Mouse (Mus musculus): Measurements from ENCODE around the gene Gm45716. TPM values are rescaled to one million over a fixed set of nuclear protein-coding genes. Genes with fewer than 3 reads are reported as not detected.

Gene Gm45716
- polyA plus RNA-seq, 1 experiment = 1.3 TPM

DNA sequence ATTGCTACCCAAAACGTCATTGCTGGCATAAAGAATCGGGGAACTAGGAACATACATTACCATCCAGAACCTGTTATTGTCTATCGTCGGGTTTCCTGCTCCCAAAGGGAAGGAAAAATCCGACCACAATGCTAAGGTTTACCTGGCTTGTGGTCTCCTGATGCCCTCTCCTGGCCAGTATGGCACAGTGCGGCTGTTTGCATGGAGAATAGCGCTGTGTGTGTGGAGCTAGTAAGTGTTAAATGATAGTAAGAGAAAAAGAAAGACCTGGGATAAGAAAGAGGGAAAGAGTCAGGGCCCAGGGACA is 17.5 kb upstream of the Gm45716 start:
- peaks cover 4% of the 10 kb centered on the region; the same call in 1 of the 2 replicates for H3K4me1 ChIP-seq (ENCODE audit: control insufficient read depth, insufficient read depth, low read length)
- H3K4me3 ChIP-seq (replicated peaks; ENCODE audit: extremely low read depth, low read depth, low read length) = peak overlapping the region; percentile 9
- 2% methylated on average over 7 of the region's 7 CpGs for WGBS
- DNase-seq = peak; percentile 51
- TF ChIP-seq POLR2A (IDR thresholded peaks at IDR 0.05; ENCODE audit: borderline replicate concordance, extremely low read depth, low read depth, low read length) (no peak), CTCF (IDR thresholded peaks at IDR 0.05; ENCODE audit: insufficient read depth, low read length) (peak; percentile 100)

DNA sequence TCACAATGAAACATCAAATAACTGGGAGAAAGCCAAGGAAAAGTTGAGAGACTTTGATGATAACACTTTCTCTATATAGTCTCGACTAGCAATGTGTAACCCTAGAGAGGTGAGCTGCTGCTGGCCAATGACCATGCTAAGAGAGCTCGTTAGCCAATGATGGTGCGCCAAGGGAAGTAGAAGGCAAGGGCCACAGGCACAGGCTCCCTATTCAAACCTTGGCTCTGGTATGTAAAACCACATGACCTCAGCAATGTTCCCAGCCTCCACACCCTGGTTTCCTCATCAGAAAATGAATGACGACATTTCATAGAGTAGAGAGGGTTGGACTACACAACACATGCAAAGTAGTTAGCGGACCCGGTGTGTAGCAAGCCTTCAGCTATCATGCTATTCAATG is 15.2 kb upstream of the Gm45716 start:
- Histone ChIP-seq H3K4me3 (replicated peaks; ENCODE audit: extremely low read depth, low read depth, low read length) (no peak overlapping the region), H3K4me1 (ENCODE audit: control insufficient read depth, insufficient read depth, low read length) (peaks cover 4% of the 10 kb centered on the region; the same call in 1 of the 2 replicates)
- TF ChIP-seq POLR2A (IDR thresholded peaks at IDR 0.05; ENCODE audit: borderline replicate concordance, extremely low read depth, low read depth, low read length) (no peak), CTCF (IDR thresholded peaks at IDR 0.05; ENCODE audit: insufficient read depth, low read length) (no peak)
- WGBS = 77% methylated on average over 6 of the region's 6 CpGs
- no peak for DNase-seq

DNA sequence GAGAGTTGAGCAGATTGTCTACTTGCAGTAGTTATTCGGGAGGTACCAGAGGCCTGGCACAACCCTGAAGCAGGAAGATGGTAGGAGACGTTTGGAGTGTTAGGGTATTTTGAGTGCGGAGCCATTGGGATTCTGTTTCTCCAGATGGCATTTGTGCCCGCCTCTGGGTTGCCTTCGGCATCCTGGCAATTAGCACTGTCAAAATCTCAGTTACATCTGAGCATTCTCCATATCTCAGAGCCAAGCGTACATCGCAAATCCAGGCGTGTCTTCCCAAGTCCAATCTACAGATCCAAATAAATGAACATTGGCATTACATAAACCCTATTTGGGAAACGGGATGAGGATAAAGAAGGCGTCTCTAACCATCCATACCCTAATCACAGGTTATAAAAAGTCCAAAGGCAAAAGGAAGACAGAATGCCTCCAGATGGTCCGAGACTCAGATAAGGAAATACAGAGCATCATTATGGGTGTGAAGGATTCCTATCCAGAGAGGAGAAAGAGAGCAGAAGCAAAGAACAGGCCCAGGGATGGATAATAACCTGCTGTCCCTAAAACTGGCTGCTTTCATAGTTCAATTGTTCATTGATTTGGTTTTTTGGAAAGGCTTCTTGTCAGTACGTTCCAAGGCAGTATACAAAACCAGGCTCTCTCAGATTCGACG is 11.7 kb upstream of the Gm45716 start:
- no peak overlapping the region for H3K4me3 ChIP-seq (replicated peaks; ENCODE audit: extremely low read depth, low read depth, low read length)
- DNase-seq = no peak
- 93% methylated on average over 14 of the region's 14 CpGs for WGBS
- TF ChIP-seq POLR2A (IDR thresholded peaks at IDR 0.05; ENCODE audit: borderline replicate concordance, extremely low read depth, low read depth, low read length) = no peak
- TF ChIP-seq CTCF (IDR thresholded peaks at IDR 0.05; ENCODE audit: insufficient read depth, low read length) = no peak
- no peaks in the 10 kb centered on the region for H3K4me1 ChIP-seq (ENCODE audit: control insufficient read depth, insufficient read depth, low read length)

DNA sequence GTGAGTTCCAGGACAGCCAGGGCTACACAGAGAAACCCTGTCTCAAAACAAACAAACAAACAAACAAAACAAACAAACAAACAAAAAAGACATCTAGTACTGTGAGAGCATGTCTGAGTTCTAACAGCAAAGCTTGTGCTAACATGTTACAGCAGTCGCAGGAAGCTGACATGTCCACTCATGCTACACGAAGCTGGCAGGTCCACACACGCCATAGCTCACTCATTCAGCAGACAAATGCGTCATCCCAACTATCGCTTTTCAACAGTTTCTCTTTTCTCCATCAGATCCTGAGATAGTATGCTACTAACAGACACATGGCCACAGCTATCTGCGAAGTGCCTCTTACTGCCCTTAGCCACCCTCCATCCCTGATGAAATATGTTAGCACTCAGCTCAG is 10.1 kb upstream of the Gm45716 start:
- TF ChIP-seq CTCF (IDR thresholded peaks at IDR 0.05; ENCODE audit: insufficient read depth, low read length) (no peak), POLR2A (IDR thresholded peaks at IDR 0.05; ENCODE audit: borderline replicate concordance, extremely low read depth, low read depth, low read length) (no peak)
- WGBS = 90% methylated on average over 6 of the region's 6 CpGs
- H3K4me3 ChIP-seq (replicated peaks; ENCODE audit: extremely low read depth, low read depth, low read length) = no peak overlapping the region
- DNase-seq = no peak
- no peaks in the 10 kb centered on the region for H3K4me1 ChIP-seq (ENCODE audit: control insufficient read depth, insufficient read depth, low read length)

DNA sequence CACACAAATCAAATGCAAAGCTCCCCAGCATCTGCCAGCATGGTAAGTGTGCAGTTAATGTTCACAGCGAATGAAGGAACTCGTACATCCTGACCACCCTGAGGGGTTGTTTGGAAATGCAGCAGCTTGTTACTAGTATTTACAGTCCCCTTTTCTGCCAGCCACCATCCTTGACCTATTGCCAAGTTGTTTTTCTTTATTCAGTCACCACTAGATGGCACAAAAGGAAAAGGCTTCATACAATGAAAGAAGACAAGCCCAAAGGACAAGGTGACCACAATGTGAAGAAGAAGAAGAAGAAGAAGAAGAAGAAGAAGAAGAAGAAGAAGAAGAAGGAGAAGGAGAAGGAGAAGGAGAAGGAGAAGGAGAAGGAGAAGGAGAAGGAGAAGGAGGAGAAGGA is 4.1 kb upstream of the Gm45716 start:
- H3K4me3 ChIP-seq (replicated peaks; ENCODE audit: extremely low read depth, low read depth, low read length) = no peak overlapping the region
- 6% methylated on average over 2 of the region's 2 CpGs for WGBS
- H3K4me1 ChIP-seq (ENCODE audit: control insufficient read depth, insufficient read depth, low read length) = peaks cover 2% of the 10 kb centered on the region; the same call in 1 of the 2 replicates
- DNase-seq = peak; percentile 33
- peak; percentile 35; the same call in 1 of the 2 replicates for TF ChIP-seq CTCF (IDR thresholded peaks at IDR 0.05; ENCODE audit: insufficient read depth, low read length)
- TF ChIP-seq POLR2A (IDR thresholded peaks at IDR 0.05; ENCODE audit: borderline replicate concordance, extremely low read depth, low read depth, low read length) = no peak

DNA sequence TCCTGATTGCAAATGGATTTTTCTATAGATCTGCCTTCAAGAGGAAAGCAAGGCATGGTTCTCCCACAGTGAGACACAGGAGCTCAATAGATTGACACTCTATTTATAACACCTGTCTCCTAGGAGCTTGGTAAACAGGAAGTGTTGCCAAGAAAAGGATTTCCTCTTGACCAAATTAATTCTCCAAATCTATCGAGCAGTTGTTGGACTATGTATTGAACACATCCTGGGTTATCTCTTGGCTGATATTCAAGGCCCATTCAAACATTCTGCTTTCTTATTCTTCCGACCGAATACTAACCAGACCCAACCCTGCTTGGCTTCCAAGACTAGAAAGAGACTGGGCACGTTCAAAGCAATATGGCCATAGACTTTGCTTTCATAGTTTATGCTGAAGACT is 2.7 kb upstream of the Gm45716 start:
- TF ChIP-seq POLR2A (IDR thresholded peaks at IDR 0.05; ENCODE audit: borderline replicate concordance, extremely low read depth, low read depth, low read length) (no peak), CTCF (IDR thresholded peaks at IDR 0.05; ENCODE audit: insufficient read depth, low read length) (no peak)
- 35% methylated on average over 4 of the region's 4 CpGs for WGBS
- no peak for DNase-seq
- peaks cover 2% of the 10 kb centered on the region; the same call in 1 of the 2 replicates for H3K4me1 ChIP-seq (ENCODE audit: control insufficient read depth, insufficient read depth, low read length)
- H3K4me3 ChIP-seq (replicated peaks; ENCODE audit: extremely low read depth, low read depth, low read length) = no peak overlapping the region

DNA sequence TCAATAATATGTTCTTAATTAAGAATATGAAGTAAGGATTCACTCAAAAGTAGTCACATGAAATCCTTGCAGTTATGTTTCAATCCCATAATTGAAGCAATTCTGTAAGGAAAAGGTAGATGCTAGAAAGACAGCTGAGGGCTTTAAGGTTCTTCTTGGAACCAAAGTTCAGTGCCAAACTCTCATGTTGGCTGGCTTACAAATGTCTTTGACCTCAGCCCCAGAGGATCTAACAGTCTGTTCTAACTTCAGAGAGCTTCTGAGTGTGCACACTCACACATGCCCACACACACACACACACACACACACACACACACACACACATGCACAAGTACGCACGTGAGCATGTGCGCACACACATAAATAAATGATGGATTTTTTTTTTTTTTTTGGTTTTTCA is 2.7 kb downstream of the Gm45716 start:
- no peaks in the 10 kb centered on the region for H3K4me1 ChIP-seq (ENCODE audit: control insufficient read depth, insufficient read depth, low read length)
- no peak for TF ChIP-seq CTCF (IDR thresholded peaks at IDR 0.05; ENCODE audit: insufficient read depth, low read length)
- TF ChIP-seq POLR2A (IDR thresholded peaks at IDR 0.05; ENCODE audit: borderline replicate concordance, extremely low read depth, low read depth, low read length) = no peak
- no peak for DNase-seq
- no peak overlapping the region for H3K4me3 ChIP-seq (replicated peaks; ENCODE audit: extremely low read depth, low read depth, low read length)
- 89% methylated on average over 3 of the region's 3 CpGs for WGBS

DNA sequence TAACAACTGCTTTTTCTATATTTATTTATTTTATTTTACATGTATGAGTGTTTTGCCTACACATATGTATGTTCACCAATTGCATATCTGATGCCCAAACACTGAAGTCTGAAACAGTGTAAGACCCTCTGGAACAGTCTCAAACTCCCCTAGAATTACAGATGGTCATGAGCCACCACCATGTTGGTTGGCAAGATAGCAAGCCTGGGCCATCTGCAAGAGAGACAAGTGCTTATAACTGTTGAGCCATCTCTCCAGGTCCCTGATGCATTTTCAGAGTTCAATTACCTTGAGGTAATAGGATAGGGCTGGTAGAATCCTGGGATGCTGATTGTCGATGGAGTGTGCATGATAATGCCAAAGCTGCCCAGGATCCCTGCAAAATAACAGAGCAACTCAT is 7.5 kb downstream of the Gm45716 start:
- TF ChIP-seq CTCF (IDR thresholded peaks at IDR 0.05; ENCODE audit: insufficient read depth, low read length) = no peak
- no peak for TF ChIP-seq POLR2A (IDR thresholded peaks at IDR 0.05; ENCODE audit: borderline replicate concordance, extremely low read depth, low read depth, low read length)
- peaks cover 3% of the 10 kb centered on the region; the same call in 1 of the 2 replicates for H3K4me1 ChIP-seq (ENCODE audit: control insufficient read depth, insufficient read depth, low read length)
- 79% methylated on average over 1 of the region's 1 CpGs for WGBS
- no peak overlapping the region for H3K4me3 ChIP-seq (replicated peaks; ENCODE audit: extremely low read depth, low read depth, low read length)
- no peak for DNase-seq

DNA sequence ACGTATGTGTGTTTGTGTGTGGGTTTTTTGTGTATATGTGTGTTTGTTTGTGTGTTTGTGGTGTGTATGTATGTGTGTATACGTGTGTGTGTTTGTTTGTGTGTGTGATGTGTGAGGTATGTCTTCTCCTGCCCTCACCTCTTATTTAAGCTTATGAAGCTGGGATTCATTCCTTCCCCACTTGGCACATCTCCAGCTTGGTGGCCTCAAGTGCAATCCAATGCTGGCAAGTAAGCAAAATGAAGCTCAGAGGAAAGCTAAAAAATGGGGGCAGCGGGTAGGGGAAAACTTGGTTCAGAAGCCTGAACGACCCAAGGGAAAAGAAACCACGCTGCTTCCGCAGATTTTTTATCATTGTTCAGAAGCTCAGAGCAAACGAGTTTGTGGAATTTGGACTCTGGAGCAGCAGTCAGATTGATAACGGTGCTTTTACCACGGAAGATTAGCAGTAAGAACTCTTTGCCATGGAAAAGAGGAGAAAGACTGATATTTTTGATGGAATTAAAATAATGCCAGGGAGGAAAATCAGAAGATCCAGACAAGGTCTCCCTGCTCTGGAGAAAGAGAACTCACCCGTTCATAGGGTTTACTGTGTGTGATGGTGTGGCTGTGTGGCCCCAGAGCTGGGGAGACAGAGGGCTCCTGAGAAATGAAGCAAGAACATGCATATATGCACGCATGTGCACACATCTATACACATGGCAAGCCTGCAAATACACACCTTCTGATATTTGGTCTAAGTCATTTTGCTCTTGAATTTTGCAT is 8.5 kb downstream of the Gm45716 start:
- Histone ChIP-seq H3K4me3 (replicated peaks; ENCODE audit: extremely low read depth, low read depth, low read length) (no peak overlapping the region), H3K4me1 (ENCODE audit: control insufficient read depth, insufficient read depth, low read length) (peaks cover 3% of the 10 kb centered on the region; the same call in 1 of the 2 replicates)
- DNase-seq = no peak
- WGBS = 57% methylated on average over 11 of the region's 11 CpGs
- TF ChIP-seq POLR2A (IDR thresholded peaks at IDR 0.05; ENCODE audit: borderline replicate concordance, extremely low read depth, low read depth, low read length) = no peak
- TF ChIP-seq CTCF (IDR thresholded peaks at IDR 0.05; ENCODE audit: insufficient read depth, low read length) = no peak

Data from lung, adult 2 months (tissue).